Mouse (Mus musculus) stomach, postnatal 0 days (tissue): Measurements from ENCODE around the gene Mlkl.

ENCODE experiments used
- CTCF ChIP-seq: IDR thresholded peaks from 2 replicates; pipeline ENCODE4 v1.5.1; 2016; ENCODE audit warnings: antibody characterized with exemption, low read depth, mild to moderate bottlenecking, moderate library complexity
- EP300 ChIP-seq: optimal IDR thresholded peaks from 2 replicates; pipeline ENCODE3; 2016; ENCODE audit warnings: antibody characterized with exemption

- peak; percentile 40 for TF ChIP-seq CTCF
- TF ChIP-seq EP300 = no peak
Measured at GRCm38 (mm10) chr8:111268277-111268676, 69.7 kb downstream of the Mlkl start.
